Mouse (Mus musculus) large intestine, adult 2 months (tissue): ENCODE measurements around the gene Pnn. TPM values are rescaled to one million over a fixed set of nuclear protein-coding genes. Genes with fewer than 3 reads are reported as not detected.
"Not testable (repeated sequence)": the region's sequence is repeated elsewhere in the genome, so short reads cannot be mapped to it uniquely, and the experiment has no call there.

Source experiments
- DNase-seq: peaks from one replicate; pipeline ENCODE4 v3.0.0-alpha.2; 2012; ENCODE audit warnings: low read depth, low spot score
- WGBS: fragments of 180-500 bp; shearing (Covaris S2); methylation state at CpG from one replicate; pipeline ENCODE4 v1.1.7; 2018; 5-methylcytosine and 5-hydroxymethylcytosine counted together
- polyA plus RNA-seq: library from polyadenylated mRNA; depleted of rRNA; stranded (reverse); fragments of >200 nt; gene quantifications from 2 replicates; pipeline ENCODE4 v1.2.3, GENCODE M21; 2012; rRNA removed

Pnn gene
- 7.6 and 11.2 TPM in 2 replicates for polyA plus RNA-seq

DNA sequence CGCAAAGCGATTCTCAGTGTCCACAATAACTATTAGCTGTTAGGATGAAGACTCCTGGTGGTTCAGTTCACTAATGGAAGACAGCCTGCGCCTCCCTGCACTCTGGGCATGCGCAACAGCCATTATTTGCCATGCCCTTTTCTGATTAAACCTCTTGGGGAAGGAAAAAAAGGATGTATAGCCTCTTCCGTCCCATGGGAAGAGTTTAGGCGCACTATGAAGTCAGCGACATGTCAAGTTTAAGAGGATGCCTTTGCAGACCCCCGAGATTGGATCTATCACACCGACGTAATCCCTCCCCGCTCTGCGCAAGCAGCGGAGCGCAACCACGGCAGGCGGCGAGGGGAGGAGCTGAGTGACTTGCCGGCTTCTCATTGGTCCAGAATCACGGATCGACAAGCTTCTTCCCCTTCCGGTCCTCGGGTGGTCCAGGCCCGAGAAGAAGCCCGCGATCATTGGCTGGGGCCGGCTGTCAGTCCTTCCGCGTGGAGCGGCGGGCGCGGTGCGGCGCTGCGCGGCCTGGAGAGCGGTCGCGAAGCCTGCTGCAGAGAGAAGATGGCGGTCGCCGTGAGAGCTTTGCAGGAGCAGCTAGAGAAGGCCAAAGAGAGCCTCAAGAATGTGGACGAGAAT is at the start of gene Pnn:
TSS of gene Pnn (plus strand) at position 437 of the 630 bp plus-strand sequence.
- peak; percentile 97 for DNase-seq
- WGBS: under 1% methylated on average over 43 of the region's 43 CpGs

DNA sequence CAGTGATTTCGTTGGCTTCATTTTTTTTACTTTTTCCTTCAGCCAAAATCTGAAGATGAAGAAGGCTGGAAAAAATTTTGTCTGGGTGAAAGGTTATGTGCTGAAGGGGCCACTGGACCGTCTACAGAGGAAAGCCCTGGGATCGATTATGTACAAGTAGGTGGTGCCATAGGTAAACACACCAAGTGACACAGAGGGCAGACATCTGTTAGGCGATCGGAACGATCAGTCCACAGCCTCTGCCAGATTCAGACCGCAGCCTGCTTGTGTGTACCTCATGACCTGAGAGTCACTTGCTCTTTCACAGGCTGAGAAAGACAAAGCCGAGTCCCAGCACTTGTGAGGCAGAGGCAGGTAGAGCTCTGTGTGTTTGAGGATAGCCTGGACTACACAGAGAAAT is 48.7 kb upstream of the Pnn start:
- DNase-seq: no peak
- WGBS: 76% methylated on average over 8 of the region's 8 CpGs

DNA sequence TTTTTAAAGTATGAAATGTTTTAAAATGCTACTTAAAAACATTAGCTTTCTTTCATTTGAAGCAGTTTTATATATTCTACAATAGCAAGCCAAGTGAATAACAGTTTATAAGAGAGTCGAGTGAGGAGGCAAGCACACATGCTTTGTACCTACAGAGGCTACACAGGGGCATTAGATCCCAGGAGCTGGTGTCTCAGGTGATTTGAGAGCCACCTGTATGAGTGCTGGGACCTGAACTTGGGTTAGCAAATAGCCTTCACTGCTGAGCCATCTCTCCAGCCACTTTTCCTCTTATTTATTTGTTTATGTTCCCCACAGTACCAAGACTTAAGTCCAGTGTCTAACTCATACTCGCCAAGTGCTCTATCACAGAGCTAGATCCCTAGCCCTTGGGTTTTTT is 46.8 kb upstream of the Pnn start:
- whole genome bisulfite sequencing: 90% methylated on average over 2 of the region's 2 CpGs

DNA sequence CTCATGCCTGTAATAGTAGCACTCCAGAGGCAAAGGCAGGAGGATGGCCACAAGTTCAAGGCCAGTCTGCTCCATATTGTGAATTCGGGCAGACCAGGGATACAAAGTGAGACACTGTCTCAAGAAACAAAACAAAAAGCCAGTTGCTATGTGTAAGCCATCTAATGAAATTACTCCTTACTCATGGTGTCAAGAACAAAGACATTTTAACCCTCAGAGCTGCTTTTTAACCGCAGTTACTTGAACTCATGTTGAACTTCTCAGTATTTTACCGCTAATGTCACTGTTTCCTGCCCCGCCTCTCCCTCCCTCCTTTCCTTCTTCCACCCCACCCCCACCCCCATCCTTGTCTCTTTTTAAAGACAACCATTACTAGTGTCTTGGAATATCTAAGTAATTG is 45.4 kb upstream of the Pnn start:
- no peak for DNase-seq

More for the DNA sequence above, 46.8 kb upstream of the Pnn start:
- no peak for DNase-seq

DNA sequence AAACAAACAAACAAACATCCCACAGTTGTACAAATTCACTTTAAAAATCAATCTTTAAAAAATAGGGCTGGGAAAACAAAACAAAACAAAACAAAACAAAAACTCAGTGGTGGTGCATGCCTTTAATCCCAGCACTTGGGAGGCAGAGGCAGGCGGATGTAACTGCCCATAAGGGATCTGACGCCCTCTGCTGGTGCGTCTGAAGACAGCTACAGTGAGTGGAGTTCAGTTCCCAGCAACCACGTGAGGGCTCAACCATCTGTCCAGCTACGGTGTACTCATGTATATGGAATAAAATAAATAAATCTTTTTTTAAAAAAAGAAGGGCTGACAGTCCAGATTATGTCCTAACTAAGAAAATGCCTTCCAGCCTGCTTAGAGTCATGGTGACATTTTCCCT is 34.6 kb upstream of the Pnn start:
- 64% methylated on average over 5 of the region's 5 CpGs for WGBS
- DNase-seq: no peak

More for the DNA sequence above, 45.4 kb upstream of the Pnn start:
- WGBS: 82% methylated on average over 4 of the region's 4 CpGs

DNA sequence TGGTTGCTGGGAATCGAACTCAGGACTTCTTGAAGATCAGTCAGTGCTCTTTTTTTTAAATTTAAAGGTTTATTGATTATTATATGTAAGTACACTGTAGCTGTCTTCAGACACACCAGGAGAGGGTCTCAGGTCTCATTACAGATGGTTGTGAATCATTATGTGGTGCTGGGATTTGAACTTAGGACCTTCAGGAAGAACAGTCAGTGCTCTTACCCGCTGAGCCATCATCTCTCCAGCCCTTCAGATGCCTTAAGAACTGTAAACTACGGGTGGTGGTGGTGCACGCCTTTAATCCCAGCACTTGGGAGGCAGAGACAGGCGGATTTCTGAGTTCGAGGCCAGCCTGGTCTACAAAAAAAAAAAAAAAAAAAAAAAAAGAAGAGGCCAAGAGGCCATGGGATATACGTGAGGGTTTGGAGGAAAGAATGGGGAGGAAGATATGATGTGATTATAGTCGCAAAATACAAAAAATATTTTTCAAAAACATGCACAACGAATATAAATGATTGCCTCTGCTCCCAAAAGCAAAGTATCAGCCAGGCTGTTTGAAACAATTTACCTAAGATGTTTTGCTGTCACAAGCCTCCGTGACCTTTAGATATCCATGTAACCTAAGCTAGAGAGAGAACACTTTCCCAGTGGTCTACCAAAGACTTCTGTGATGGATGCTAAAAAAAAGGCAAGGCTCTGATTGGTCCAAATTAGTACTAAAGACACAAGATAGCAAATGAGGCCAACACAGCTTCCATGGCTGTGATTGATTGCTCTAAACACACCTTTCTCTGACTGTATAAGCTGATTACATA is 27.3 kb upstream of the Pnn start:
- DNase-seq: no peak
- 75% methylated on average over 10 of the region's 10 CpGs for WGBS

DNA sequence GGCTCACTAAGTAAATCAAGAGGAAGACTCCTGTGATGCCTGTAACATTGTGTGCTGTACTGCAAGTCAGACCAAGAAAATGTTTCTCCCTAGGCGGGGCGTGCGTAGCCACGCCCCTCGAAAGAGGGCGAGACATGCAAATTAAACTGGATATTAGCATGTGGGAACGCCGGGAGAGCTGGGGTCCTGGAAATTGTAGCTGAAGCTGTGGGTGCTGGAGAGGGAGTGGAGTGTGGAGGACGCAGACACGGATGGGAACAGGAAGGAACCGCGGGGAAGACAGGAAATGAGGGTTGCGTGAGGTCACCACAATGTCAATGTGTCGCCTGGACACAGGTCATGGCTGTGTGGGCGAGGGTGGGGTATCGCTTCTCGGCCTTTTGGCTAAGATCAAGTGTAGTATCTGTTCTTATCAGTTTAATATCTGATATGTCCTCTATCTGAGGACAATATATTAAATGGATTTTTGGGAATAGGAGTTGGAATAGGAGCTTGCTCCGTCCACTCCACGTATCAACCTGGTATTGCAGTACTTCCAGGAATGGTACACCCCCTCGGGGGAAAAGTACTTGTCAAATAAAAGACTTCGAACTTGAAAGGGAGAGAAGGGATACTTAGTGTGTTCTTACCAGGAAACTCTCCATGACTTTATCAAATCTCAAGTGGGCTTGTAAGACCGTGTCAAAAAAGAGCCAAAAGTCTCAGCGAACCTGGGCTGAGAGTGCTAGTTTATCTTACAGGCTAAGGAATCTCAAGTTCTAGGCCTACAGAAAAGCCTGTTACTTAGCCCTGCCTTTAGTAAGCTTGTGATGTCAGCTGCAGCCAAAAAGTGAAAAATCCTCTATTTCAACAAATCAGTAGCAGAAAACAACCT is 26.5 kb upstream of the Pnn start:
- 17% methylated on average over 23 of the region's 23 CpGs for WGBS
- DNase-seq: no peak

DNA sequence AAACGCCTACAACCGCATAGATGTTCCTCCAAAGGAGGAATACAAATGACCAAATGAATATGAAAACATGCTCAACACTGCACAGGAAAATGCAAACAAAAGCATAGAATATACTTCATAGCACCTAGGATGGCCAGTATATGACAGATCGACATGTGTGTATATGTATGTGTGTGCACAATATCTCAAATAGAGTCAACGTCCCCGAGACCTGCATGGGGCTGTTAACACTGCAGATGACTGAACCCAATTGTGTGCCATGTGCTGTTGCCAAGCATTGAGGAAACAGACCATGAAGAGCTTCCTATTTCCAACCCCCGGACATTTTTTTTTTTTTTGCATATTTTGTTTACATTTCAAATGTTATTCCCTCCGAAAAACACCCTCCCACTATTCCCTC is 25.8 kb upstream of the Pnn start:
- no peak for DNase-seq
- WGBS: 36% methylated on average over 7 of the region's 7 CpGs

DNA sequence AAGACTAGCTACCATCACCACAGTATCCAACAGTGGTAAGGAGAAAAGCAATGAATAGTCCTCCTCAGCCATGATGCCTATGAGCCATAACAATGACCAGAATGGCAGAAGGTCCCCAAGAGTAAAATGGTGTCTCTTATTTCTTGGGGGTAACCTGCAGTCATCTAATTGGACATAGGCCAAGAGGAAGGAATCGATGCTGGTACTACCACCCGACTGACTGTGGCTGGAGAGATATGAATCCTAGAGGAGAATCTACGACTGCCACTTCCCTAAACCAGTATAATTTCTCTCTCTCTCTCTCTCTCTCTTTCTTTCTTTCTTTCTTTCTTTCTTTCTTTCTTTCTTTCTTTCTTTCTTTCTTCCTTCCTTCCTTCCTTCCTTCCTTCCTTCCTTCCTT is 14.2 kb upstream of the Pnn start:
- 84% methylated on average over 3 of the region's 3 CpGs for WGBS
- DNase-seq: no peak

DNA sequence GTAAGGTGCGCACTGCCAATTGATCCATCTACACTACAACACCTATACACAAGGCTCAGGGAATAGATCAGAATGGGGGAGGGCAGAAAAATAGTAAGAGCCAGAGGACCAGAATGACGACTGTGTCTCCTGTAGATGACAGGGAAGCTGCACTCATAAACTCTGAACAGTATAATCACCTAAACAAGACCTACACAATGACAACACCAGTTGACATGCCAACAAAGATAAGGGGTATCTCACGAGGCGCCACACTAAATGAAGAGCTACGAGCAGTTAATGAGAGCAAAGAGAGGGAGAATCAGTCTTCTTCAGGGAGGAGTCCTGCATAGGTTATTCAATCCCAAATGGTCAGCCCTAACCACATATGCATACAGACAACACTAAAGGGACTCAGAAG is 13.5 kb upstream of the Pnn start:
- DNase-seq: no peak
- 88% methylated on average over 5 of the region's 5 CpGs for WGBS

DNA sequence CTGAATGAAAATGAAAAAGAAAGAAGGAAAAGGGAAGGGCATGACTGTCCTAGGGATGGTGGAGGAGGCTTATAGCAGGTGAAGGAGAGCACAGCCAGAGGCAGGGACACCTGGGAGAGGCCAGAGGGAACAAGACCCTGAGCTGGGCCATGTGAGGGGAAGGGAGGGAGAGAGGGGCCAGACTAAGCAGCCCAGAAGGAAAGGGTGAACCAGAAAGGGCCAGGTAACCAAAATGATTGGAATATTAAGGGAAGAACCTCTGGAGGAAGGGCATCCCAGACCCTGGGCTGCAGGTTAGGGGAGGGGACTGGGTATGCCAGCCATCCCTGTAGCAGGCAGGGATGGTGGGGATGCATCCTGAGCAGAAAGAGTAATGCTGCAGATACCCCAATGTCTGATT is 12.7 kb upstream of the Pnn start:
- DNase-seq: no peak

DNA sequence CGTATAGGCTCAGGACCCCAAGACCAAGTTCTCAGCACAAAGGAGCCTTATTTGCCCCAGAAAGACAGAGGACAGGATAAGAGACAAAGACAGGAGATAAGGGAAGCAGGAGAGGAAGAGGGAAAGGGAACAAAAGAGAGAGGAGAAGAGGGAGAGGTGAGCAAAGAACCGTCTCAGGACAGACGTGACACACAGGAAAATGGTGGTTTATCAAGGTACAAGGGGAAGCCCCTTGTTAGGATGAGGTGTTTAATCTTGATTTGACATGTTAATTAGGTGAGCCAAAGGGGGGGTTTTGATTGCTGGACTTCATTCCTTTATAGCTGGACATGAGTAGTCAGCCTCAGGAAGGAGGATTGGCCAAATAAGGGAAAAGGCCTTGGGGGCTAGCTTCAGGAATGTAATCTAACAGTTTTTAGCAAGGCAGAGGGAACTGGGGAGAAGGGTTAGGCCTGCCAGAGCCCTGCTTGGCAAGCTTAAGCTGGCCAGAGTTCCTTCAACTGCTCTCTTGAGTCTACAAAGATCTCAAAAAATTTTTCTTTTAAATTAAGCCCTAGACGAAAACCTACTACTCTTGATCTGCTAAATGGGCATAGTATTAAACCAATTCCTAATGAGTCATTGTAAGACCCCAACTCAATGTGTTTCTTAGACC is 11.4 kb upstream of the Pnn start:
- 87% methylated on average over 4 of the region's 4 CpGs for WGBS
- no peak for DNase-seq

DNA sequence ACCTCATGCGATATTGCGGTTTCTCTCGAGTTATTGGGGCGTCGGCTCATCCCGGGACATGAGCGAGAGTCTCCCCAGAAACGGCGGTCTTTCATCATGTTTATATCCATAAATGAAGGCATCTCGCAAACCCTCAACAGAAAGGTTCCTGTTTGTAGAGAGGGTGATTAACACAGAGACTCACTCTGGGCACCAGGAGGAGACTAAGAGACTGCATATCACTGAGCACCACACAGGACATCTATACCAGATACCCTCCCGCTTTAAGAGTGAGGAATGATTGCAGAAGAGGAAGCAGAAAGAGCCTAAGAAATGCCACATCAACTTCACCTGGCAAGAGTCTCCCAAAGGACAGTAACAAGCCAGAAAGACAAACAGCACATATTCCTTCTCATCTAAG is 10.5 kb upstream of the Pnn start:
- 95% methylated on average over 11 of the region's 11 CpGs for WGBS
- no peak for DNase-seq

DNA sequence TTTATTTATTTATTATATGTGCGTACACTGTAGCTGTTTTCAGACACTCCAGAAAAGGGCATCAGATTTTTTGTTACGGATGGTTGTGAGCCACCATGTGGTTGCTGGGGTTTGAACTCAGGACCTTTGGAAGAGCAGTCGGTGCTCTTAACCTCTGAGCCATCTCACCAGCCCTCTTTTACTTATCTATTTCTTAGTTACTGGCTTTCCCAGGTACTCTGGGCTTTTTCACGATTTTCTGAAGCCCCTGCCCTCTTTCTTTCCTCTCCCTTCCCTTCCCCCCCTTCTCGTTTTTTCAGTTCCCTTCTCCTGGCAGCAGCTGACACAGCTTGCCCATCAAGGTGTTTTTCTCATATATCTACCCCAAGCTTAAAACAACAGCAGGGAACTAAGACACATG is 8.4 kb upstream of the Pnn start:
- not testable (repeated sequence) for DNase-seq
- 87% methylated on average over 5 of the region's 5 CpGs for WGBS

DNA sequence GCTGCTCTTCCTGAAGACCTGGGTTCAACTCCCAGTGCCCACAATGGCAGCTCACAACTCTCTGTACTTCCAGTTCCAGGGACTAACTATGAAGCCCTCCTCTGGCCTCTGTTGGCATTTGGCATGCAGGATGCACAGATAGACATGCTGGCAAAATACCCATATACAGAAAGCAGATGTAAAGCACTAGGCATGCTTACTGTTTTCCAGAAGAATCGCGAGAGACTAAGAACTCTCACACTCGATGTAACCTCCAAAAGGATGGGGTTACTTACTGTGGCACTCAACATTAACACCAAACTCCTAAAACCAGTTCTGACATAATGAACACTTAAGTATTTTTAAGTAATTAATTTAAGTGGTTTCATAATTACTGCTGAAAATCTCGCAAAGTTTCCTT is 6.4 kb upstream of the Pnn start:
- 24% methylated on average over 4 of the region's 4 CpGs for WGBS
- no peak for DNase-seq

DNA sequence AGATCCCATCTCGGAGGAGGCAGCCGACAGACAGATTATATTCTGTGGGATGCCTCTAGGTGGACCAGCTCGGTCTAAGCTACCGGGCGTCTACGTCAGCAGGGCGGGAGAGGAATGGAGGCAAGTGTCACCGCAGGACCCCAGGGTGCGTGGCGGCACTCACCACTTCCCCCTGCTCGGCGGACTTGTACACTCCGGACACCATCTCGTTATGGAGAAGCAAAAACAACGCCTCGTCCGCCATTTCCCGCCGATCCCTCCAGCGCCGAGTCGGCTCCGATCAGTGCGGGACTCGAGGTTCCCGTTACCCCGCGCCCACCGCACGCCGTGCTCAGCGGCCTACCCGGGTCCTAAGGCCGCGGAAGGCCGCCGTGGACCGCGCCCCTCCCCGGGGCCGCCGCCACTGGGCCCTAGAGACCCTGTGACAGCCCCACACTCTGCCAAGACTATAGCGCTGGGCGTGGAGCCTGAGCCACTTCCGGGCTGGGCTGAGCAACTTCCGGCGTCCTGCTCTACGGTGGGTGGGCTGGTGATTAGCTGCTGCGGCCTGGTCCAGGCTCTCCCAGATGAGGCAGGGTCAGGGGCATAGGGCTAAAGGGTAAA is 5.6 kb upstream of the Pnn start, which contains the start of gene Trappc6b:
TSS of gene Trappc6b (minus strand) at position 480 of the 603 bp plus-strand sequence.
- under 1% methylated on average over 49 of the region's 49 CpGs for WGBS
- no peak for DNase-seq

DNA sequence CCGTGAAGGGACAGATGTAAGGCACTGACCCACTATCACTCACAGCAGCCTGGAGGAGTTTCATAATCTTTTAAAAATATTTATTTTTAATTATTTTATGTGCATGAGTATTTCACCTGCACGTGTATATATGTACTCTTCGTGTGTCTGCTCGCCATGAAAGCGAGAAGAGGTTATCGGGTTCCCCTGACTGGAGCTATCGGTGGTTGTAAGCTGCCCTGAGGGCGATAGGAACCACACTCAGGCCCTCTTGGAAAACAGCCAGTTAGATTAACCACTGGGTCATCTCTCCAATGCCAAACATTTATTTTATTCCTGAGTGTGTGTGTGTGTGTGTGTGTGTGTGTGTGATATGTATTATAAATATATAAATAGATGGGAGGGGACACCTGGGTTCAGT is 1.8 kb upstream of the Pnn start:
- DNase-seq: no peak
- 89% methylated on average over 8 of the region's 8 CpGs for WGBS

DNA sequence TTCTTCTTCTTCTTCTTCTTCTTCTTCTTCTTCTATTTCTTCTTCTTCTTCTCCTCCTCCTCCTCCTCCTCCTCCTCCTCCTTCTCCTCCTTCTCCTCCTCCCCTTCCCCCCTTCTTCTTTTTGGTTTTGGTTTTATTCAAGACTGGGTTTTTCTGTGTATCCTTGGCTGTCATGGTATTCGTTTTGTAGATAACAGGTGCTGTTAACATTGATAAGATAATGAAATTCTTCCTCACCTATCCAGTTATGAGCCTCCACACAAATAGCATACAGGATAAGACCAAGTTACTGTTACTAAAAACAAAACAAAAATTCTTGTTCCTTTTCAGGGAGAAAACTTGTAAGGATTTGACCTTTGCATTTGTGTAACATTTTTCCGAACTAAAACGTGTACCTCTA is 908 bp upstream of the Pnn start:
- 47% methylated on average over 3 of the region's 3 CpGs for WGBS
- no peak for DNase-seq

DNA sequence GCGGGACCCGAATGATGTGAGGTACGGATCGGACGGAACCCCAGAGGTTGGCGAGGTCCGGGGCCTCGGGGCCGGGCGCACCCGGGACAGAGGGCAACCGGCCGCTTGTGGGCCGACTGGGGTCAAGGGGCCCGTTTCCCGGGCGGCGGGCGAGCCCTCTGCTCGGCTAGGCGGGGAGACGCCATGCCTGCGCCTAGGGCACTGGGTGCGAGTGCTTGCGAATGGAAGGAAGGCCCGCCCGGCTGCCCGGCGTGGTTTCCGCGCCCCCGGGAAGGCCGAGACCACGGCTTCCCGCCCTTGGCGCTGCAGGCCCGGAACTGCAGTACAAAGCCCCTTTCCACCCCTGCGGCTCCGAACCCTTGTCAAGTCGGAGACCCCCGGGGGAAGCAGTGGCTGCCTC is 411 bp downstream of the Pnn start:
- 1% methylated on average over 41 of the region's 41 CpGs for WGBS
- DNase-seq: no peak

DNA sequence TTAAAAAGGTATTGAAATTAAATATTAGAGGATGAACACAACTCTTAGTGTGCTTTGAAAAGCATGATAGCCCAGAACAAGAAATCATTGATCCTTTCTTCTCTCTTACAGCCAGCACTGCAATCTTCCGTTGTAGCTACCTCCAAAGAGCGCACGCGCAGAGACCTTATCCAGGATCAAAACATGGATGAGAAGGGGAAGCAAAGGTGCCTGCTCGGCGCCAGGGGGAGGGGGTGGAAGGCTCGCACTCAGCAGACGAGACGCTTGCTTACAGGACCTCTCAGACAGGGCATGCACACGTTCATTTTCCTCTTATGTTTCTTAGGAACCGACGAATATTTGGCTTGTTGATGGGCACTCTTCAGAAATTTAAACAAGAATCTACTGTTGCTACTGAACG is 2.1 kb downstream of the Pnn start:
- 91% methylated on average over 13 of the region's 13 CpGs for WGBS
- no peak for DNase-seq
